Mouse (Mus musculus) monocyte, adult 5-6 weeks (primary cell): ENCODE measurements around the gene Slc44a4. TPM values are rescaled to one million over a fixed set of nuclear protein-coding genes. Genes with fewer than 3 reads are reported as not detected.

Source experiments
- ATAC-seq: fragments of 153-309, 156-312 bp; replicated peaks from 2 replicates; pipeline ENCODE4 v1.8.0; 2017; ENCODE audit warnings: mild to moderate bottlenecking; ENCODE audit not compliant: low TSS enrichment, insufficient number of reproducible peaks, severe bottlenecking, poor library complexity, low FRiP score
- total RNA-seq: library from RNA; stranded (forward); fragments of 200-1000, 200-491, 200-594 nt; gene quantifications from 3 replicates; pipeline ENCODE4 v1.2.3, GENCODE M21; 2017

Gene Slc44a4
- total RNA-seq, 1 experiment from 2014 or later: not detected

- no peak for ATAC-seq
Observed at GRCm38 (mm10) chr17:34978239-34978638, 64.0 kb downstream of the Slc44a4 start.

- ATAC-seq: no peak
Observed at GRCm38 (mm10) chr17:34979631-34980030, 65.4 kb downstream of the Slc44a4 start.

Other genes starting within 250 kb of the Slc44a4 start
- not detected in 3 replicates for gene Tnxb, start 243.9 kb upstream of the Slc44a4 start, total RNA-seq
- gene C4b, start 170.6 kb upstream of the Slc44a4 start, total RNA-seq: 0.19 to 0.64 TPM (median 0.19 TPM) in 3 replicates
- not detected in 3 replicates for gene Cyp21a1, start 109.9 kb upstream of the Slc44a4 start, total RNA-seq
- gene Stk19, start 77.5 kb upstream of the Slc44a4 start, total RNA-seq: 28.8 to 49.5 TPM (median 40.0 TPM) in 3 replicates
- gene Dxo, start 77.4 kb upstream of the Slc44a4 start, total RNA-seq: 13.2 to 57.9 TPM (median 29.1 TPM) in 3 replicates
- 55.7 to 103 TPM (median 62.4 TPM) in 3 replicates for gene Skiv2l, start 64.3 kb upstream of the Slc44a4 start, total RNA-seq
- 16.3 to 45.3 TPM (median 33.1 TPM) in 3 replicates for gene Nelfe, start 64.1 kb upstream of the Slc44a4 start, total RNA-seq
- gene Cfb, start 51.9 kb upstream of the Slc44a4 start, total RNA-seq: 1.1 to 4.8 TPM (median 2.8 TPM) in 3 replicates
- 0.57 to 1.7 TPM (median 1.6 TPM) in 3 replicates for gene Zbtb12, start 35.0 kb upstream of the Slc44a4 start, total RNA-seq
- not detected in 3 replicates for gene Gm20547, start 32.4 kb upstream of the Slc44a4 start, total RNA-seq
- gene C2, start 16.2 kb upstream of the Slc44a4 start, total RNA-seq: not detected in 3 replicates
- 92.4 to 105 TPM (median 102 TPM) in 3 replicates for gene Ehmt2, start 16.0 kb upstream of the Slc44a4 start, total RNA-seq
- gene Neu1, start 16.8 kb downstream of the Slc44a4 start, total RNA-seq: 29.6 to 39.9 TPM (median 37.2 TPM) in 3 replicates
- 12.5 to 375 TPM (median 15.8 TPM) in 3 replicates for gene Hspa1b, start 44.8 kb downstream of the Slc44a4 start, total RNA-seq
- gene Gm20481, start 55.4 kb downstream of the Slc44a4 start, total RNA-seq: 1.4 TPM in 1 of 3 replicates, not detected in the others
- 4.9 to 201 TPM (median 8.6 TPM) in 3 replicates for gene Hspa1a, start 57.7 kb downstream of the Slc44a4 start, total RNA-seq
- 1.1 to 1.7 TPM in 2 of 3 replicates, not detected in the other for gene Hspa1l, start 58.2 kb downstream of the Slc44a4 start, total RNA-seq
- gene Lsm2, start 67.4 kb downstream of the Slc44a4 start, total RNA-seq: 9.3 to 13.9 TPM (median 10.6 TPM) in 3 replicates
- 89.9 to 126 TPM (median 116 TPM) in 3 replicates for gene Vars, start 86.5 kb downstream of the Slc44a4 start, total RNA-seq
- gene Vwa7, start 102.1 kb downstream of the Slc44a4 start, total RNA-seq: not detected in 3 replicates
- 1.2 TPM in 1 of 3 replicates, not detected in the others for gene Sapcd1, start 113.5 kb downstream of the Slc44a4 start, total RNA-seq
- 0.76 to 1.6 TPM in 2 of 3 replicates, not detected in the other for gene Msh5, start 132.3 kb downstream of the Slc44a4 start, total RNA-seq
- 356 to 514 TPM (median 477 TPM) in 3 replicates for gene Clic1, start 135.5 kb downstream of the Slc44a4 start, total RNA-seq
- gene Ddah2, start 144.6 kb downstream of the Slc44a4 start, total RNA-seq: 1.1 TPM in 1 of 3 replicates, not detected in the others
- gene Ly6g6c, start 150.9 kb downstream of the Slc44a4 start, total RNA-seq: not detected in 3 replicates
- 0.57 to 3.1 TPM (median 0.75 TPM) in 3 replicates for gene Mpig6b, start 151.7 kb downstream of the Slc44a4 start, total RNA-seq
- not detected in 3 replicates for gene Ly6g6e, start 162.4 kb downstream of the Slc44a4 start, total RNA-seq
- gene Ly6g6d, start 163.6 kb downstream of the Slc44a4 start, total RNA-seq: 2.3 TPM in 1 of 3 replicates, not detected in the others
- gene Ly6g6f, start 171.1 kb downstream of the Slc44a4 start, total RNA-seq: 0.39 TPM in 1 of 3 replicates, not detected in the others
- gene Abhd16a, start 174.8 kb downstream of the Slc44a4 start, total RNA-seq: 24.3 to 47.0 TPM (median 28.3 TPM) in 3 replicates
- gene Ly6g5c, start 193.8 kb downstream of the Slc44a4 start, total RNA-seq: not detected in 3 replicates
- gene Ly6g5b, start 201.0 kb downstream of the Slc44a4 start, total RNA-seq: not detected in 3 replicates
- gene Gpank1, start 207.0 kb downstream of the Slc44a4 start, total RNA-seq: 62.4 to 126 TPM (median 65.8 TPM) in 3 replicates
- gene Csnk2b, start 207.6 kb downstream of the Slc44a4 start, total RNA-seq: 188 to 293 TPM (median 226 TPM) in 3 replicates
- 33.5 to 43.7 TPM (median 42.6 TPM) in 3 replicates for gene D17H6S53E, start 211.9 kb downstream of the Slc44a4 start, total RNA-seq
- 1.4 TPM in 1 of 3 replicates, not detected in the others for gene Apom, start 217.6 kb downstream of the Slc44a4 start, total RNA-seq
- 72.4 to 192 TPM (median 104 TPM) in 3 replicates for gene Bag6, start 220.7 kb downstream of the Slc44a4 start, total RNA-seq